Mouse (Mus musculus): ENCODE results near the gene Nanos1. TPM values are rescaled to one million over a fixed set of nuclear protein-coding genes. Genes with fewer than 3 reads are reported as not detected.
A peak's percentile ranks its signal among the peaks of the same experiment; 100 is the strongest.

The Nanos1 gene
- total RNA-seq, 2 experiments from 2014 or later: 0.05 to 0.15 TPM

DNA sequence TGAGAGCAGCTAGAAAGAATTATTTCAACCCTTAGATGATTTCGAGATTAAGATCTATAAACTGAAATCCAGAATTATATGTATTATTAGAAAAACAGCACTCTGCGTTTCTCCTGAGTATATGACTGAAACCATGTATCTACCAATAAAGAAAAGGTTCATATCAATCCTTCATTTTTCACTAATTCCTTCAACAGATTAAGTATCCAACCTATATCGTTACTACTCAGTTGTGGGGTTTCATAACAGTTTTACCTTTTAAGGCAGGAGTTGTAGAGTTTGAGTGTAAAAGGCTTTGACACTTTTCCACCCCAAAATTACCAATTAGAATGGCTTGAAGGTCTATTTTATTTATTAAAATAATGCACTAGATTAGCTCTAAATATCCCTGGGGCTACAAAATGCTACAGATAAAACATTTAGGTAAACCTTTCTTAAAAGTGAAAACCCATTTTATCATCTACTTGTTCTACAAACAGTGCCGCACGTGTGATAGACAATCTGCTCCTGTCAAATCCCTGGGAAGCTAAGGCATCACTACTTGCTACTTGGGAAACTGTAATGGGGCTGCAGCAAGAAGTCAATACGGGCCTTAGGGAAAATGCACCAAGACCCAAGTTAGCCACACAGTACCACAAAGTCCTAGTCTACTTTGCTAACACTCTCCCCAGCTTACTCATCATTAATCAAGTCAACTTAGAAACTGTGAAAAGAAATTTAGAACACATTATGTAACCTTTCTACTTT, 32.6 kb downstream of the Nanos1 start:
- no peak for DNase-seq

DNA sequence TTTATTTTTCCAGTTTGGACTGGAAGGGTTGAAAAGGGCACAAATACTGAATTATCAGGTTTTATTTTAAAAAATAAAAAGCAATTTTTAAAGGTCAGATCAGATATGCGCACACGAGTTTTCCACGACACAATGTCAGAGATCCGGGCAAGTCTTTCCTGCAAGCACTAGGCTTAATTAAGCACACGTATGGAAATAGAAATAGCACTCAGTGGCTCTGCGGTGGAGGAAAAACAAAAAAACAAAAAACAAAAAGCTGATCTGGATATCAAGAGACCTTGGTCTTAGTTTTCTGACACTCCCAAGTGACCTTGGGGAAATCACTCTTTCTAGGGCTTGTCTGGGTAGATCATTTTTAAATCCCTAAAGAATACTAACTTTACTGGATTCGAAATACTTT, 33.7 kb downstream of the Nanos1 start:
- no peak for DNase-seq

DNA sequence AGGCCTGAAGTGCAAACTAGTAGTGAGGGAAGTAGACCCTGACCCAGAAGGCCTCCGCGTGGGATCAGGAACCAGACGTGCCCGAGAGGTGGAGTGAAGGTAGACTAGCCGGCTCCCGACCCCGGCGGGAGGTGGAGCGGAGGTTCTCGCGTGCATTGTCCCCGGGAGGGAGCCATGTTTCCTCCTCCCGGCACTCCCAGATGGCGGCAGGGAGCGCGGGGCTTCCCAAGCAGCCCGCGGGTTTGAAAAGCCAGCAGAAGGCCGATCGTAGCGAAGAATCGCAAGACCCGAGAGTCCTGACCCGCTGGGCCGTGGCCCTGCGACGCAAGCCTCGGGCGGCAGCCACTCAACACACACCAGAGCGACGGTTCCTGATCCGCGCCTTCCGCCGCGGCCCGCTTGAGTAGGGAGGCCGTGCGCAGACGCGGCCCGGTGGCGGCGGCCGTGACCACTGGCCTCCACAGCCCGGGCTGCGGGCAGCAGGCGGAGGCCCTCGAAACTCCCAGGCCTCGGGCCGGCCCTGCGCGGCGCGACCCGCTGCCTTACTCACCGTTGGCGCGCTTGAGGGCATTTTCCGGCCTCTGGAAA, 34.2 kb downstream of the Nanos1 start:
- peak; percentile 31 for DNase-seq

DNA sequence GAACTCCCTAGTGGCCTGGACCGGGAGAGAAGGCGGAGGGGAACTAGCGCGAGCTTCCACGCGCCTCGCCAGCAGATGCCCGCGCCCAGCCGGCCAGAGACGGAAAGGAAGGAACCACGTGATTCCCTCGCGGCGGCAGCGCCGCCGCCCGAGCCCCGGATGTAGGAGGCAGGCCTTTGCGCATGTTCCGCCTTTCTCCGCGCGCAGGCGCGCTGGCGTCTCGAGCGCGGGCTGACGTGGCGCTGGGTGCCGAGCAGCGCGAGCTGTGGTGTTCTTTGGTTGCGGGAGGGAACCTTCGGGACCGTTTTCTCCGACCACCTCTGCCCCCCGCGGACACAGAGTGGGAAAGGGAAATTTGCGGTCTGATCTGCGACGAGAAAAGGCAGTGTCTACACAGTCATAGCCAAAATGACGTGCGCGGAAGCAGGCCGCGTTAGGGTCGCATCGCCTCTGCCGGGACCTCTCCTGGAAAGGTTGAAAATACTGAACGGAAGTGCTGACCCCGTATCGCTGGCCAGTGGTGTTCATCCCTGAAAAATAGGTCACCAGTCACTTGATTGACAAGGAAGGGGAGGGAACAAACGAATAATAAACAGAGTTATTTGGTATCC, 34.9 kb downstream of the Nanos1 start, which contains the start of gene Eif3a:
TSS of gene Eif3a (minus strand) at position 108 of the 611 bp plus-strand sequence.
- peak; percentile 94 for DNase-seq

DNA sequence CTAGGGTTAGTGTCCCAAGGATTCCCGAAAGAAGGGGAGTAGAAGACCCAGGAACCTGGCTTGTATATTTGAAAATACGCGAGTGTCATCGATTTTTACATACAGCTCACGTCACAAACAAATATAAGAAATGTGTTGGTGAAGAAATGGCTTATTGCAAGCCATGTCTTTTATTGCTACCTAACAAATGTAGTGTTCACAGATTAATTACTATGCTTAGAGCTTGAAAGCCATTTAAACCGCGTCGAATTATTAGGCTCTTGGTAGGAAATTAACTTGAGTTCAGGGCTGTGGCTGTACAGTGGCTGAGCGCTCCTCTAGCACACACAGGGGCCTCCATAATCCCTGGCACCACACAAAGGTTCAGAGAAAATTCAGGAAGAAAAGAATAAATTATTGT, 35.4 kb downstream of the Nanos1 start:
- no peak for DNase-seq

DNA sequence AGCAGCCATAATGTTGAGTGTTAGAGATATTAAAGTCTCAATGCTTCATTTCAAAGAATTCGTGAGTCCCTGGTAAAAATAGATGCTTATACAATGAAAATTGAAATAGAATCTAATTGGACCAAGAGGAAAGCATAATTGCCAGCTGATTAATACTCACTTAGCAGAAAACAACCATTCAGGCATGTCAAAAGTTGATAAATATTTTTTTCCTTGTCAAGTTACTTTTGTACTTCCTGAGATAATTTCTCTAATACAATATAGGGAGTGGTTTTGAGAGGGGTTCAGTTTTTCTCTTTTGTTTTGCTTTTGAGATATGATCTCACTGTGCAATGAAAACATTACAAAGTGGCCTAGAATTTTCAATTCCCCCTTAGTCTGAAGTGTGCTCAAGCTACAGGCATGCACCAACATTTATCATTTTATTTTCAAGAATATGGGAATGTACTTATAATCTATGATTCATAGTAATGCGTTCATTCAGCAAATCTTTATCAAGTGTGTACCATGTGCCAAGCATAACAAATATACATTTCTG, 37.5 kb downstream of the Nanos1 start:
- no peak for DNase-seq

DNA sequence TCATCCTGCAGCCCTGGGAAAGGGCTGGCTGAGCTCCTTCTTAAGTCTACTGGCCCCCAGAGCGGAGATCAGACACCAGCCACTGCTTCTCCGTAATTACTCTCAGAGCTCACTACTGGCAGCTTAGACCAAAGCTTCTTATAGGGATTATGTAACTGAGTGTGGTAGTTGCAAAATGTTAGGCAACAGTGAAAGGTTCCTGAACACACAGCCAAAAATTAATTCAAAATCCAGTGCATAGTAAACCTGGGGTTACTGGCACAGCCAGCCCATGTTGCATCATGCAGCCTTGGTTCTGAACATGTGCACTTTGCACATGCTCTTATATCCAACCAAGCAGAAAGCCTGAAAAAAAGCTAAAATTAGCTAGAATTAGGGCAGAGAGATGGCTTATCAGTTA, 39.5 kb downstream of the Nanos1 start:
- no peak for DNase-seq

DNA sequence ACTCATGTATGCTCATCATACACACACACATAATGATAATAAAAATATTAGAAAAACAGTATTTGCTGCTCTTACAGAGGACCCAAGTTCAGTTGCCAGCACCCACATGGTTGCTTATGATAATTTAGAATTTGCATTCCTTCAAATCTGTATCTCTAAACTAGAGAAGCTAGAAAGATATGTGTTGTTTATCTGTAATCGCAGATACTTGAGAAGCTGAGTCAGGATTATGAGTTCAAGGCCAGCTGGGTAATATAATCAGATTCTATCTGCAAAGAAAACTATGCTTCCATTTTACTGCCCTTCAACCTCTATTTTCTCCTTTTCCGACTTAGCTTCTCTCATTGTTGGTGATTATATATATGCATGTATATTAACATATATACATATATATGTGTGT, 41.6 kb downstream of the Nanos1 start:
- no peak for DNase-seq

DNA sequence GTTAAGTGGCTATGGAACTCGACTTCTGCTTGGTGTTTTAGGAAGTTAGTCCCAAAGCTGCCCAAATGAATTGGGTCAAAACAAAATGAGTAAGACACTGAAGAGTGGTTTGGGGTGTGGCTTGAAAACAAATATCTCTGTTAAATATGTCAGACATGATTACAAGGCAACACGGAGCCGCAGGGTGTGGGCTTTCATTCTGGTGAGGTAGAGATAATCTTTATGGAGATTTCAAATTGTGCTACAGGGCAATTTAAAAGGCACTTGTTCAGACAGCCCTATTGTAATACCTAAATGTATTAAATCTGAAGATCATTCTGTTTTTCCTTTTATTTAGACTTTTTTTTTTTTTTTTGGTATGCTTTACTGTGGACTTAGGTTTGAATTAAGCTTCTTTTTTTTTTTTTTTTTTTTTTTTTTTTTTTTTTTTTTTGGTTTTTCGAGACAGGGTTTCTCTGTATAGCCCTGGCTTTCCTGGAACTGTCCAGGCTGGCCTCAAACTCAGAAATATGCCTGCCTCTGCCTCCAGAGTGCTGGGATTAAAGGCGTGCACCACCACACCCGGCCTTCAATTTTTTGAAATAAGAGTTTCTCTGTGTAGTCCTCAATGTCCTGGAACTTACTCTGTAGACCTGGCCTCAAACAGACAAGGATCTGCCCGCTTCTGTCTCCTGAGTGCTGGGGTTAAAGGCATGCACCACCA, 44.2 kb downstream of the Nanos1 start:
- no peak for DNase-seq

DNA sequence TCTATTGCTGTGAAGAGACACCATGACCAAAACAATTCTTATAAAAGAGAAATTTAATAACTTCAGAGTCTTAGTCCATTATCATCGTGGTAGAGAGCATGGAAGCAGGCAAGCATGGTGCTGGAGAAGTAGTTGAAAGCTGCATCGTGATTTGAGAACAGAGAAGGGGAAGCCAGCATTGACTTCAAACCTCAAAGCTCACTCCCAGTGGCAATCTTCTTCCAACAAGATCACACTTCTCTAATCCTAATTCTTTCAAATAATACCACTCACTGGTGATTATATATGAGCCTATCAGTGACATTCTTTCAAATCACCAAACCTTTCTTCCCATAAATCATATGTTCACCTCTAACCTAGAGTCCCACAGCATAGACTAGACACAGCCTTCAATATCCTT, 49.1 kb downstream of the Nanos1 start:
- no peak for DNase-seq

Small RNAs within 50 kb of the gene (microRNA-seq; reads per million reads assigned to microRNA genes)
- 0 reads per million in 2 experiments for gene mmu-mir-3084-1 (ENCODE audit: borderline replicate concordance in 2 of 2)

Other genes starting within 250 kb of the Nanos1 start
- gene Cacul1, start 175.0 kb upstream of the Nanos1 start, total RNA-seq (2021): 10 to 100 TPM; 29.8 to 29.9 TPM
- 10 to 100 TPM; 74.9 to 81.8 TPM for gene Eif3a, start 34.7 kb downstream of the Nanos1 start, total RNA-seq (2021)
- 1 to 10 TPM; 7.7 to 9.3 TPM for gene Fam45a, start 55.6 kb downstream of the Nanos1 start, total RNA-seq (2021)
- 1 to 10 TPM; 1.6 to 1.8 TPM for gene Sfxn4, start 105.5 kb downstream of the Nanos1 start, total RNA-seq (2021)
- 100 to 1,000 TPM; 203 to 204 TPM for gene Prdx3, start 118.6 kb downstream of the Nanos1 start, total RNA-seq (2021)
- gene Grk5, start 133.8 kb downstream of the Nanos1 start, total RNA-seq (2021): 1 to 10 TPM; 4.6 to 5.5 TPM

Data from gastrocnemius, postnatal 25 days (tissue).